Mouse (Mus musculus) liver, postnatal 0 days (tissue): ENCODE results near the gene Dnase1l1. TPM values are rescaled to one million over a fixed set of nuclear protein-coding genes. Genes with fewer than 3 reads are reported as not detected.

Experiments
- ATAC-seq: fragments of 200-750 bp; cut with Nextera tagmentation; 2 replicates; pipeline ENCODE4 v1.8.0; 2017; ENCODE audit warnings: mild to moderate bottlenecking, moderate library complexity
- DNase-seq: peaks from one replicate; pipeline ENCODE4 v3.0.0-alpha.2; 2016
- H3K27ac ChIP-seq: fragments of 300-500 bp; sonication (generic); 2 replicates; pipeline ENCODE4 v1.5.1; 2014; ENCODE audit warnings: antibody characterized with exemption, moderate library complexity, mild to moderate bottlenecking, low read depth
- H3K27me3 ChIP-seq: fragments of 300-500 bp; sonication (generic); 2 replicates; pipeline ENCODE4 v1.6.1; 2014; ENCODE audit warnings: low read length, control low read depth, mixed read lengths; ENCODE audit not compliant: insufficient read depth
- H3K36me3 ChIP-seq: fragments of 300-500 bp; sonication (generic); replicated peaks from 2 replicates; pipeline ENCODE4 v1.6.1; 2014; ENCODE audit warnings: mild to moderate bottlenecking, control low read depth, low read length, moderate library complexity, mixed read lengths; ENCODE audit not compliant: insufficient read depth
- H3K4me1 ChIP-seq: fragments of 300-500 bp; sonication (generic); 2 replicates; pipeline ENCODE4 v1.6.1; 2014; ENCODE audit warnings: antibody characterized with exemption, mild to moderate bottlenecking, control low read depth; ENCODE audit not compliant: insufficient read depth
- H3K4me2 ChIP-seq: fragments of 300-500 bp; sonication (generic); 2 replicates; pipeline ENCODE4 v1.6.1; 2014; ENCODE audit warnings: low read depth, mild to moderate bottlenecking, low read length, moderate library complexity, mixed read lengths
- H3K4me3 ChIP-seq: fragments of 300-500 bp; sonication (generic); 2 replicates; pipeline ENCODE4 v1.5.1; 2014; ENCODE audit warnings: low read depth, low read length
- H3K9ac ChIP-seq: fragments of 300-500 bp; sonication (generic); replicated peaks from 2 replicates; pipeline ENCODE4 v1.6.1; 2014; ENCODE audit warnings: mild to moderate bottlenecking, moderate library complexity
- H3K9me3 ChIP-seq: fragments of 300-500 bp; sonication (generic); 2 replicates; pipeline ENCODE4 v1.6.1; 2016; ENCODE audit warnings: mild to moderate bottlenecking, control low read depth, low read length, mixed read lengths
- CTCF ChIP-seq: sonication (generic); IDR thresholded peaks from 2 replicates; pipeline ENCODE4 v1.5.1; 2016; ENCODE audit warnings: antibody characterized with exemption, low read depth
- EP300 ChIP-seq: IDR thresholded peaks from 2 replicates; pipeline ENCODE4 v1.6.1; 2016; ENCODE audit warnings: antibody characterized with exemption, low read depth, mild to moderate bottlenecking
- WGBS: fragments of 180-500 bp; shearing (Covaris S2); extraction: QIAGEN DNeasy Blood & Tissue Kit; methylation state at CpG from one replicate; pipeline ENCODE4 v1.1.7; 2014; ENCODE audit not compliant: insufficient replicate concordance; 5-methylcytosine and 5-hydroxymethylcytosine counted together
- polyA plus RNA-seq: library from polyadenylated mRNA; unstranded; fragments of >200 nt; fragmentation: Nextera tagmentation; extraction: Ambion mirVana; gene quantifications from 2 replicates; pipeline ENCODE4 v1.2.1, GENCODE M21; 2015

Dnase1l1 gene
- polyA plus RNA-seq, 1 experiment from 2014 or later, result 10.0 TPM

DNA sequence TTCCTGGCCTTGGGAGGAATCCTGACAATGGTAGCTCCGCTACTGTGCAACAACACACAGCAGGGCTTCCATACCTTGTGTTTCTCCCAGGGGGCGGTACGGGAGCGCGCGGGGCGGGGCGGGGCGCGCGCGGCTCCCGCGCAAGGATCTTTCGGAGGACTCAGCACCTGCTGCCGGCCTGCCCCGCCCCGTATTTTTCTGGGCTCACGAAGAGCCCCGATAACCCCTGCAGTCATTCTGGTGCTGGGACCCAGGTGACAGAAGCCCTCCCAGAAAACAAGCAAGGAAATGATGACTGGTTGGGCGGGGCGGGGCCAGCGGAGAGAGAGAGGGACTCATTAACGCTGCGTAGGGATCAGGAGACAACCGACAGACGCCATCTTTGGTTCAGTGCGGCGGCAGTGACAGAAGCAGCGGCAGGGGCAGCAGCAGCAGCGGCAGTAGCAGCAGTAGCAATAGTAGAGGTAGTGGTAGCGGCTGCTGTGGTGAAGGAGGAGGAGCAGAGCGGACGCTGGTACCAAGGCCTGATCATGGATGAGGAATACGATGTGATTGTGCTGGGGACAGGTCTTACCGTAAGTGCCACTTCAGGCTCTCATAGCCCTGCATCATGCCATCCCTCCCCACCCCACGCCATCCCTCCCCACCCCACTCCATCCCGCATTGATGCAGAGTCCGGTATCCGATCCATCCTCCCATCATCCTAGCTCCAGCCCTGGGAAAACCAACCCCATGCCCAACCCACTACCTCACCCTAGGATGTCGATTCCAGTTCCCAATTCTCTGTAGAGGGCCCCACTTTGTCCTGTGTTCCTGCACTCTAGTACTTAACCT is 22.9 kb upstream of the Dnase1l1 start, which contains the start of gene Gdi1:
Gdi1 (plus strand) TSS at position 132 of the 834 bp plus-strand sequence.
- H3K4me3 ChIP-seq, result peak within 1 kb of the TSS; percentile 70
- WGBS, result 10% methylated on average over 38 of the region's 41 CpGs
- DNase-seq (peak; percentile 84), ATAC-seq (peak; percentile 94)
- peaks cover 3% of the 10 kb centered on the region; the same call in 1 of the 2 replicates for H3K4me1 ChIP-seq
- TF ChIP-seq EP300 (no peak; the same call in 1 of the 2 replicates), CTCF (peak; percentile 51)
- peaks cover 38% of the 10 kb centered on the region for H3K36me3 ChIP-seq
- H3K27ac ChIP-seq, result peak within 1 kb of the TSS; percentile 93
- no peaks in the 10 kb centered on the region for H3K27me3 ChIP-seq
- peak within 1 kb of the TSS; percentile 73 for H3K4me2 ChIP-seq
- no peaks in the 10 kb centered on the region for H3K9me3 ChIP-seq
- peak within 1 kb of the TSS; percentile 71 for H3K9ac ChIP-seq

DNA sequence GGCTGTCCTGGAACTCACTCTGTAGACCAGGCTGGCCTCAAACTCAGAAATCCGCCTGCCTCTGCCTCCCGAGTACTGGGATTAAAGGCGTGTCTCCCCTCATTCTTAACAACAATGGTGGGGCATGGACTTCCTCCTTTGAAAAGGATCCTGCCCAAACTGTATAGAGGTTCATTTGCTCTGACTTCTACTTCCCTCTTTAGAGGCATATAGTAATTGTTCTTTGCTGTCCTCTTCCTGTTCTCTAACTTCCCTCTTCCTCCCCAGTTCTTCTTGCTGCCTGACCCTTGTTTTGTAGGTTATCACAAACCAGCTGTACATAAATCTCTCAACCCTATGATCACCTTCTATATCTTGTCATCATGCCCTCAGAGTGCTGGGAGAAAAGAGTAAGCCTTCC is 17.6 kb upstream of the Dnase1l1 start:
- Histone ChIP-seq H3K9ac (no peak overlapping the region), H3K27me3 (no peaks in the 10 kb centered on the region), H3K4me3 (no peak overlapping the region), H3K27ac (peak overlapping the region; percentile 44), H3K4me1 (peaks cover 9% of the 10 kb centered on the region), H3K36me3 (peaks cover 26% of the 10 kb centered on the region), H3K4me2 (no peak overlapping the region), H3K9me3 (no peaks in the 10 kb centered on the region)
- WGBS, result 57% methylated on average over 3 of the region's 3 CpGs
- TF ChIP-seq EP300, result no peak
- TF ChIP-seq CTCF, result no peak
- no peak for DNase-seq
- ATAC-seq, result no peak

DNA sequence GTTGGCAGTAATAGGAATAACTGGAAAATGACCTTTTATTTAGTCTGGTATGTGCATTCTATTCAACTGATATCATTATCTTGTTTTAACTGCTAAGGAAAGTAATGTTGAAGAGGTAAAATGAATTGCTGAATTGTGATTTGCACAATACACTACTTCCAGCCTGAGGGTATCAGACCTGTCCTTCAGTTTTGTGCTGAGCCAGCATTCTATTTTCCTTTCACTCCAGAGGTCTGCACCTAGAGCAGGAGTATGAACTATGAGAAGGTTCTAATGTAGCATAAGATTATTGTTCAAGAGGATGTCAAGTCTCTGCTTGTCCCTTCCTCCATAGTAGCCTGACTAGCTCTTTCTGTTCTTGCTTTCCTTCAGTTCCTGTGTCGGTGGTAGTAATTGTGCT is 16.2 kb upstream of the Dnase1l1 start:
- WGBS, result 55% methylated on average over 1 of the region's 1 CpGs
- H3K4me2 ChIP-seq, result peak overlapping the region; percentile 42
- TF ChIP-seq EP300 (no peak), CTCF (no peak)
- H3K4me1 ChIP-seq, result peaks cover 9% of the 10 kb centered on the region
- no peaks in the 10 kb centered on the region for H3K27me3 ChIP-seq
- DNase-seq (no peak), ATAC-seq (no peak)
- H3K9me3 ChIP-seq, result no peaks in the 10 kb centered on the region
- peaks cover 17% of the 10 kb centered on the region for H3K36me3 ChIP-seq
- H3K27ac ChIP-seq, result no peak overlapping the region
- no peak overlapping the region for H3K4me3 ChIP-seq
- no peak overlapping the region for H3K9ac ChIP-seq

DNA sequence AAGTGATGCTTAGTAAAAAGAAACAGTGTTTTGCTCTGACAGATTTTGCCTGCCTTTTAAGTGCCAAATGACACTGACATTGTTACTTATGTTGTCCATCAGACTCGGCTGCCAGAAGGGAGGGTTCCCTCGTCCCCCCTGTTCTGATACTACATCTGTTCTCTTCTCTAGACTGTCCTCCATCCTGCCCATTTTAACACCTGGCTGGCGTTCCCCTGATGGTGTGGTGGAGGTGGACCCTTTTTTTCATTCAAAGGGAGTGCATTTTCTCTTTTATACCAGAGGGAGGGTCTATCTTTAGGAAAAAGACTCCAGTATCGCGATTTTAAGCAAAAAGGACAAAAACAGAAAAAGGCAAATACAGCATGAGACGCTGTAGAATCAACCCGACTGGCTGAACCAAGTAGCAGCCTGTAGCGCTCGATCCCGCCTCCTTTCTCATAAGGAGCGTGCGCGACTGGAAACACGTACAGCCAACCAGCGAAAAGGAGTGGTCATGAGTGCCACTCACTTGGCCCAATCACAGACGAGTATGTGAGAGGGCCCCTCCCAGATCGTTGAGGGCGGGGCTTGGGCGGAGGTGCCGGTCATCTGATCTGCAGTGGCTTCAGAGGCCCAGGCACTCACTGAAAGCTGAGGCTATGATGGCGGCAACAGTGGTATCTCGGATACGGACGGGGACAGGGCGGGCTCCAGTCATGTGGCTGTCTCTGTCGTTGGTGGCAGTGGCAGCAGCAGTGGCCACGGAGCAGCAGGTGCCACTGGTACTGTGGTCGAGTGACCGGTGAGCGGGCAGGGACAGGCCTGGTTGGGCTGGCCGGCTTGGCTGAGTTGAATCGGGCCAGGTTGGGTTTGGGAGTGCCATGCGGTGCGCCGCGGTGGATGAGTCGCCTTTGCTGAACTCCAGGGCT is 14.7 kb upstream of the Dnase1l1 start, which contains the start of gene Atp6ap1:
Atp6ap1 (plus strand) TSS at position 560 of the 911 bp plus-strand sequence.
- Histone ChIP-seq H3K9ac (peak within 1 kb of the TSS; percentile 84), H3K4me1 (peaks cover 9% of the 10 kb centered on the region)

DNA sequence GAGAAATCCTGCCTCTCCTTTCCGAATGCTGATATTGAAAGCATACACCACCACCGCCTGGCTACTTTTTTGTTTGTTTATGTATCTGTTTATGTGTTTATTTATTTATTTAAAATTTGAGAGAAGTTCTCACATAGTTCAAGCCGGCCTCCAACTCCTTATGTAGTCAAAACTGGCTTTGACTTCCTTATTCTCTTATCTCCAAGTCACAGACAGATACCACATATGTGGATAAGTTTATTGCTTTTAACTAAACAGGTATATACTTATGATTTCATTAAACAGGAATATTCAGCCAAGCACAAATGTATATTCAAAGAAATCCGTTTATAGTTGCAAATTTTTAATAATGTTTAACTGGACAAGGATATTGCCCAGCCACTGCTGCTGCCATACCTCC is 11.3 kb upstream of the Dnase1l1 start:
- no peak overlapping the region for H3K27ac ChIP-seq
- TF ChIP-seq CTCF (no peak), EP300 (no peak)
- H3K36me3 ChIP-seq, result 0 out of 2 replicates have a peak, but pooled peaks cover 5% of the 10 kb centered on the region
- H3K4me2 ChIP-seq, result no peak overlapping the region
- H3K4me1 ChIP-seq, result 0 out of 2 replicates have a peak, but pooled peaks cover 3% of the 10 kb centered on the region
- WGBS, result 58% methylated on average over 4 of the region's 4 CpGs
- no peak overlapping the region for H3K9ac ChIP-seq
- ATAC-seq (no peak), DNase-seq (no peak)
- H3K4me3 ChIP-seq, result no peak overlapping the region
- no peaks in the 10 kb centered on the region for H3K9me3 ChIP-seq
- no peaks in the 10 kb centered on the region for H3K27me3 ChIP-seq

More for the DNA sequence above, 14.7 kb upstream of the Dnase1l1 start, which contains the start of gene Atp6ap1:
- 20% methylated on average over 37 of the region's 37 CpGs for WGBS
- Histone ChIP-seq H3K9me3 (no peaks in the 10 kb centered on the region), H3K4me2 (peak within 1 kb of the TSS; percentile 77), H3K4me3 (peak within 1 kb of the TSS; percentile 74), H3K27ac (peak within 1 kb of the TSS; percentile 78), H3K36me3 (peaks cover 12% of the 10 kb centered on the region; the same call in 1 of the 2 replicates), H3K27me3 (no peaks in the 10 kb centered on the region)
- ATAC-seq (peak; percentile 99), DNase-seq (peak; percentile 93)
- no peak for TF ChIP-seq CTCF
- no peak for TF ChIP-seq EP300

DNA sequence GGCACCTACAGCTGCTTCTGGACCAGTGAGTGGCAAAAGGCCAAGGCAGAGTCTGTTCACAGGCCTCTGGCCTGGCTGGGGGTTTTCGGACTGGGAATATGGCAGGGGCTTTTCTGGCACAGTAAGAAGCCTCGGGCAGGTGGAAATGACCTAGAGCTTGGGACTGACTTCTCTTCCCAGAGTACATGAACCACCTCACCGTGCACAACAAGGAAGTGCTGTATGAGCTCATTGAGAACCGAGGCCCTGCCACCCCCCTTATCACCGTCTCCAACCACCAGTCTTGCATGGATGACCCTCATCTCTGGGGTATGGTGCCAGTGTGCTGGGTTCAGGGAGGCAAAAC is 928 bp upstream of the Dnase1l1 start:
- Histone ChIP-seq H3K9me3 (no peaks in the 10 kb centered on the region), H3K4me3 (peak overlapping the region; percentile 62), H3K4me1 (peaks cover 8% of the 10 kb centered on the region; the same call in 1 of the 2 replicates), H3K27ac (peak overlapping the region; percentile 91), H3K27me3 (no peaks in the 10 kb centered on the region), H3K9ac (peak overlapping the region; percentile 66), H3K36me3 (no peaks in the 10 kb centered on the region), H3K4me2 (peak overlapping the region; percentile 76)
- DNase-seq (no peak), ATAC-seq (peak; percentile 3; the same call in 1 of the 2 replicates)
- TF ChIP-seq EP300, result no peak
- TF ChIP-seq CTCF, result no peak
- WGBS, result 21% methylated on average over 5 of the region's 5 CpGs
